Mouse (Mus musculus) retina, embryonic 14.5 days (tissue): ENCODE measurements around the gene Hesx1.

Experiments used
- DNase-seq: peaks from one replicate; pipeline ENCODE4 v3.0.0-alpha.2; 2015; ENCODE audit warnings: low spot score

Hesx1 gene

GRCm38 (mm10) chr14:27013658-27014057 lies 19.4 kb downstream of the Hesx1 start:
- DNase-seq: no peak

GRCm38 (mm10) chr14:27017936-27018335 lies 23.7 kb downstream of the Hesx1 start:
- no peak for DNase-seq

GRCm38 (mm10) chr14:27019850-27020249 lies 25.6 kb downstream of the Hesx1 start:
- no peak for DNase-seq

GRCm38 (mm10) chr14:27022876-27023275 lies 28.7 kb downstream of the Hesx1 start:
- peak; percentile 64 for DNase-seq

GRCm38 (mm10) chr14:27024664-27025063 lies 30.4 kb downstream of the Hesx1 start:
- no peak for DNase-seq

GRCm38 (mm10) chr14:27029771-27030173 lies 35.6 kb downstream of the Hesx1 start:
- DNase-seq: peak; percentile 90

GRCm38 (mm10) chr14:27031142-27031541 lies 36.9 kb downstream of the Hesx1 start:
- peak; percentile 83 for DNase-seq

- DNase-seq: no peak
Measured at GRCm38 (mm10) chr14:27037513-27037912, 43.3 kb downstream of the Hesx1 start.

- peak; percentile 91 for DNase-seq
Measured at GRCm38 (mm10) chr14:27038783-27039182, 44.6 kb downstream of the Hesx1 start, which contains the start of gene Il17rd. Il17rd (plus strand) TSS chr14:27038941.

GRCm38 (mm10) chr14:27039281-27040248 lies 45.3 kb downstream of the Hesx1 start:
- DNase-seq: peak; percentile 46

GRCm38 (mm10) chr14:27040451-27040850 lies 46.2 kb downstream of the Hesx1 start:
- DNase-seq: no peak

GRCm38 (mm10) chr14:27042280-27042983 lies 48.2 kb downstream of the Hesx1 start:
- no peak for DNase-seq

- DNase-seq: no peak
Measured at GRCm38 (mm10) chr14:27043416-27043815, 49.2 kb downstream of the Hesx1 start.

- peak; percentile 28 for DNase-seq
Measured at GRCm38 (mm10) chr14:27044221-27044966, 50.2 kb downstream of the Hesx1 start.

GRCm38 (mm10) chr14:27044967-27045361 lies 50.7 kb downstream of the Hesx1 start:
- peak; percentile 25 for DNase-seq

- DNase-seq: no peak
Measured at GRCm38 (mm10) chr14:27048231-27048956, 54.2 kb downstream of the Hesx1 start.

- no peak for DNase-seq
Measured at GRCm38 (mm10) chr14:27050043-27050442, 55.8 kb downstream of the Hesx1 start.

GRCm38 (mm10) chr14:27050560-27051510 lies 56.6 kb downstream of the Hesx1 start:
- no peak for DNase-seq

GRCm38 (mm10) chr14:27051511-27051895 lies 57.3 kb downstream of the Hesx1 start:
- DNase-seq: no peak
